Mouse (Mus musculus): Measurements from ENCODE around the gene Narf. TPM values are rescaled to one million over a fixed set of nuclear protein-coding genes. Genes with fewer than 3 reads are reported as not detected.

Narf gene
- total RNA-seq, 2 experiments from 2014 or later = 48.1 to 62.7 TPM

Other genes with a start within 250 kb of the Narf start
- 100 to 1,000 TPM; 113 to 115 TPM for gene Csnk1d, start 245.9 kb upstream of the Narf start, total RNA-seq (2021)
- gene Cd7, start 197.8 kb upstream of the Narf start, total RNA-seq (2021) = 1 to 10 TPM; 2.1 TPM
- not detected for gene Sectm1b, start 173.7 kb upstream of the Narf start, total RNA-seq (2021)
- not detected for gene Sectm1a, start 156.0 kb upstream of the Narf start, total RNA-seq (2021)
- gene Tex19.2, start 118.6 kb upstream of the Narf start, total RNA-seq (2021) = not detected
- not detected for gene Tex19.1, start 91.1 kb upstream of the Narf start, total RNA-seq (2021)
- not detected for gene Uts2r, start 77.0 kb upstream of the Narf start, total RNA-seq (2021)
- gene Hexdc, start 32.8 kb upstream of the Narf start, total RNA-seq (2021) = 10 to 100 TPM; 24.5 to 28.6 TPM
- gene Ogfod3, start 32.5 kb upstream of the Narf start, total RNA-seq (2021) = 1 to 10 TPM; 7.9 to 8.0 TPM
- 10 to 100 TPM; 20.4 to 27.7 TPM for gene Cybc1, start 7.9 kb upstream of the Narf start, total RNA-seq (2021)
- gene Foxk2, start 22.7 kb downstream of the Narf start, total RNA-seq (2021) = 10 to 100 TPM; 85.1 to 89.9 TPM
- 10 to 100 TPM; 60.4 to 62.2 TPM for gene Wdr45b, start 117.2 kb downstream of the Narf start, total RNA-seq (2021)
- 10 to 100 TPM; 48.5 to 51.5 TPM for gene Rab40b, start 151.0 kb downstream of the Narf start, total RNA-seq (2021)
- gene Fn3krp, start 184.1 kb downstream of the Narf start, total RNA-seq (2021) = 10 to 100 TPM; 45.3 to 50.6 TPM
- 10 to 100 TPM; 54.4 to 54.6 TPM for gene Fn3k, start 197.7 kb downstream of the Narf start, total RNA-seq (2021)
- gene Tbcd, start 214.7 kb downstream of the Narf start, total RNA-seq (2021) = 10 to 100 TPM; 39.5 to 40.5 TPM